Mouse (Mus musculus) forebrain, embryonic 11.5 days (tissue): ENCODE data around the gene Ptpra. TPM values are rescaled to one million over a fixed set of nuclear protein-coding genes. Genes with fewer than 3 reads are reported as not detected.

Experiments
- ATAC-seq: fragments of 200-750 bp; cut with Nextera tagmentation; replicated peaks from 2 replicates; pipeline ENCODE4 v1.8.0; 2017; ENCODE audit warnings: moderate TSS enrichment; ENCODE audit not compliant: low FRiP score
- DNase-seq: peaks from one replicate; pipeline ENCODE4 v3.0.0-alpha.2; 2017; ENCODE audit warnings: low spot score
- H3K27ac ChIP-seq: fragments of 300-500 bp; sonication (generic); 2 replicates; pipeline ENCODE4 v1.5.1; 2014; ENCODE audit warnings: low read depth, low read length
- H3K27me3 ChIP-seq: fragments of 300-500 bp; sonication (generic); 2 replicates; pipeline ENCODE4 v1.6.1; 2014; ENCODE audit warnings: mild to moderate bottlenecking, low read length, mixed read lengths; ENCODE audit not compliant: control insufficient read depth, insufficient read depth
- H3K36me3 ChIP-seq: fragments of 300-500 bp; sonication (generic); 2 replicates; pipeline ENCODE4 v1.6.1; 2014; ENCODE audit warnings: mild to moderate bottlenecking, low read length, moderate library complexity, mixed read lengths; ENCODE audit not compliant: control insufficient read depth, insufficient read depth
- H3K4me1 ChIP-seq: fragments of 300-500 bp; sonication (generic); replicated peaks from 2 replicates; pipeline ENCODE4 v1.6.1; 2014; ENCODE audit warnings: low read length, mixed read lengths; ENCODE audit not compliant: control insufficient read depth, insufficient read depth
- H3K4me2 ChIP-seq: fragments of 300-500 bp; sonication (generic); 2 replicates; pipeline ENCODE4 v1.6.1; 2014; ENCODE audit warnings: low read depth, mild to moderate bottlenecking, low read length, moderate library complexity, mixed read lengths; ENCODE audit not compliant: severe bottlenecking
- H3K4me3 ChIP-seq: fragments of 300-500 bp; sonication (generic); 2 replicates; pipeline ENCODE4 v1.5.1; 2014; ENCODE audit warnings: low read depth, low read length
- H3K9ac ChIP-seq: fragments of 300-500 bp; sonication (generic); 2 replicates; pipeline ENCODE4 v1.6.1; 2014; ENCODE audit warnings: low read length
- H3K9me3 ChIP-seq: fragments of 300-500 bp; sonication (generic); 2 replicates; pipeline ENCODE4 v1.6.1; 2016; ENCODE audit warnings: low read length, mixed read lengths; ENCODE audit not compliant: control insufficient read depth
- WGBS: fragments of 180-500 bp; shearing (Covaris S2); extraction: QIAGEN DNeasy Blood & Tissue Kit; methylation state at CpG from one replicate; pipeline ENCODE4 v1.1.7; 2014; 5-methylcytosine and 5-hydroxymethylcytosine counted together
- polyA plus RNA-seq: library from polyadenylated mRNA; unstranded; fragments of >200 nt; fragmentation: Nextera tagmentation; extraction: Ambion mirVana; gene quantifications from 2 replicates; pipeline ENCODE4 v1.2.1, GENCODE M21; 2014

The Ptpra gene
- polyA plus RNA-seq, 1 experiment from 2014 or later: 116 TPM

DNA sequence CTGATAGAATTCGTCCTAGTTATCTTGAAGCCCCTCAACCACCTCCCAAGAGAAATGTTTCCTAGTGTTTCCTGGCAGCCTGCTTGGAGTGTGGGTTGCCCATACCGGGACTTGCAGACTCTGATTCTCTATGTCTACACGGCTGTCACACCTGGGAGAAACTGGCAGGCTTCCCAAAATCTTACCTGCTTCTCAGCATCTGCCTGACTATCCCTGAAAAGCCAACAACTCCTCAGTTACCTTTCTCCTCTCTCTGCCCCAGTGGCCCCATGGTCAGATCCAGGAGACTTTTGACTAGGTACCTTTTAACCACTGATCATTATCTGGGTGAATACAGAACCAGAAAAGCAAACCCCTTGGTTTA lies 1.6 kb downstream of the Ptpra start:
- H3K4me3 ChIP-seq: peak overlapping the region; percentile 77; the same call in 1 of the 2 replicates
- H3K9ac ChIP-seq: peak overlapping the region; percentile 82; the same call in 1 of the 2 replicates
- 0 out of 2 replicates have a peak, but pooled peaks cover 2% of the 10 kb centered on the region for H3K27me3 ChIP-seq
- H3K9me3 ChIP-seq: no peaks in the 10 kb centered on the region
- 72% methylated on average over 3 of the region's 3 CpGs for WGBS
- H3K36me3 ChIP-seq: no peaks in the 10 kb centered on the region
- no peak overlapping the region for H3K27ac ChIP-seq
- ATAC-seq (no peak), DNase-seq (no peak)
- peaks cover 4% of the 10 kb centered on the region; the same call in 1 of the 2 replicates for H3K4me1 ChIP-seq
- H3K4me2 ChIP-seq: no peak overlapping the region

DNA sequence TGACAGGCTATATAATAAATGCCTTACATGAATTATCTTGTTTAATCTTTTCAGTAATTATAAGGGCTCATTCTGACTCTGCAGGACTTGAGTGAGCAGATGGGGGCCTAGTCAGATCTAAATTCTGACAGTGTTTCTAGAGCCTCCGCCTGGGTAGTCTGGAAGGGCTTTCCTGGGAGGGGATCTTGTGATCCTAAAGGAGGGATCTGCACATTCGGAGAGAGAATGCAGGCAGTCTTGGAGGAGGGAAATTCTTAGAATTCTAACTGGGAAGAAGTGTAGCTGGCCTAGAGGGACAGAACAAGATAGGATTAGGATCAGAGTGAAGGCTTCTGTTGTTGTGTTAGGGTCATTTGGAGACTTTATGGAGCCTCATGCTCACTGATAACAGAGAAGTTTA lies 2.2 kb downstream of the Ptpra start:
- Histone ChIP-seq H3K9me3 (no peaks in the 10 kb centered on the region), H3K4me1 (peaks cover 4% of the 10 kb centered on the region; the same call in 1 of the 2 replicates), H3K36me3 (no peaks in the 10 kb centered on the region), H3K27ac (no peak overlapping the region), H3K4me3 (no peak overlapping the region), H3K9ac (no peak overlapping the region), H3K27me3 (0 out of 2 replicates have a peak, but pooled peaks cover 2% of the 10 kb centered on the region), H3K4me2 (no peak overlapping the region)
- DNase-seq (no peak), ATAC-seq (no peak)
- WGBS: 64% methylated on average over 2 of the region's 2 CpGs

DNA sequence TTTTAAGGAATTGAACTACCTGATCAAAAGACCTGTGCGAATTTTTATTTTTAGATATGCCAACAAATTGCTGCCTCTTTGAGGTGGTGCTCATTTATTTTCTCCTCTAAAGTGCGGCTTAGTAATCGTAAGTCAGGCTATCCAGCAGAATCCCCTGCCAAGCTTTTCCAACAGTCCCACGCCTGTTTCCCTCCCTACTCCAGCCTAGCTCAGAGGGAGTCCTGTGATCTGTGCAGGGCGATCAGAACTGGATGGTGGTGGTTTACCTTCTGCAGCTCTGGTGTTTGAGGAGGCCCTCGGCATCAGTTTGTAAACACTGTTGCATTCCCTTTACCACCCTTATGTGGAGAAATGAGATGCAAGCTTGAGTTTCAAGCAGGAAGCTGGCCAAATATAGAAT lies 3.3 kb downstream of the Ptpra start:
- Histone ChIP-seq H3K27me3 (0 out of 2 replicates have a peak, but pooled peaks cover under 1% of the 10 kb centered on the region), H3K36me3 (no peaks in the 10 kb centered on the region), H3K9me3 (no peaks in the 10 kb centered on the region), H3K27ac (no peak overlapping the region), H3K4me2 (no peak overlapping the region), H3K9ac (no peak overlapping the region), H3K4me3 (no peak overlapping the region), H3K4me1 (peaks cover 4% of the 10 kb centered on the region; the same call in 1 of the 2 replicates)
- DNase-seq (no peak), ATAC-seq (no peak)
- WGBS: 80% methylated on average over 6 of the region's 6 CpGs

GRCm38 (mm10) chr2:130454748-130455370 lies 4.8 kb downstream of the Ptpra start:
- H3K9ac ChIP-seq: no peak overlapping the region
- peaks cover 4% of the 10 kb centered on the region; the same call in 1 of the 2 replicates for H3K4me1 ChIP-seq
- H3K27ac ChIP-seq: no peak overlapping the region
- no peaks in the 10 kb centered on the region for H3K36me3 ChIP-seq
- DNase-seq: no peak
- H3K4me2 ChIP-seq: no peak overlapping the region
- H3K9me3 ChIP-seq: no peaks in the 10 kb centered on the region
- no peaks in the 10 kb centered on the region for H3K27me3 ChIP-seq
- no peak overlapping the region for H3K4me3 ChIP-seq
- no peak for ATAC-seq
- WGBS: 87% methylated on average over 6 of the region's 6 CpGs

- no peak overlapping the region for H3K27ac ChIP-seq
- no peaks in the 10 kb centered on the region for H3K4me1 ChIP-seq
- no peaks in the 10 kb centered on the region for H3K36me3 ChIP-seq
- DNase-seq (no peak), ATAC-seq (no peak)
- whole genome bisulfite sequencing: 94% methylated on average over 3 of the region's 3 CpGs
- H3K27me3 ChIP-seq: no peaks in the 10 kb centered on the region
- no peaks in the 10 kb centered on the region for H3K9me3 ChIP-seq
- H3K4me2 ChIP-seq: no peak overlapping the region
- no peak overlapping the region for H3K4me3 ChIP-seq
- no peak overlapping the region for H3K9ac ChIP-seq
These were observed 7.8 kb downstream of the Ptpra start for GRCm38 (mm10) chr2:130457871-130458270.

DNA sequence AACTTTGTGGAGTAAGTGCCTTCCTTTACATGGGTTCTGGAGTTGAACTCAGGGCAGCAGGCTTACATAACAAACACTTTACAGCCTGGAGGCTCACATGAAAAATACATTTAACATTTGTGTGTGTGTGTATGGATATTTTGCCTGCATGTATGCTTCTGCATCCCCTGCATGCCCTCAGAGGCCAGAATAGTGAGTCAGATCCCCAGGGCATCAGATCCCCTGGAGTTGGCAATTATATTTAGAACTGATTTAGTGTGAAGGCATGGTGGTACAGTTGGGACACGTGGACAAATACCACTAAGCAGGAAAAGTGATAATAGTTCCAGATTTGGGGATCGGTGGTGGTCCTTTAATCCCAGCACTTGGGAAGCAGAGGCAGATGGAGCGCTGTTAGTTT lies 9.5 kb downstream of the Ptpra start:
- DNase-seq (no peak), ATAC-seq (no peak)
- WGBS: 91% methylated on average over 3 of the region's 3 CpGs

GRCm38 (mm10) chr2:130461287-130462071 lies 11.4 kb downstream of the Ptpra start:
- 80% methylated on average over 15 of the region's 15 CpGs for WGBS

More for the DNA sequence above, 9.5 kb downstream of the Ptpra start:
- Histone ChIP-seq H3K4me2 (no peak overlapping the region), H3K4me1 (no peaks in the 10 kb centered on the region), H3K9ac (no peak overlapping the region), H3K27me3 (no peaks in the 10 kb centered on the region), H3K27ac (no peak overlapping the region), H3K9me3 (no peaks in the 10 kb centered on the region), H3K4me3 (no peak overlapping the region), H3K36me3 (no peaks in the 10 kb centered on the region)

DNA sequence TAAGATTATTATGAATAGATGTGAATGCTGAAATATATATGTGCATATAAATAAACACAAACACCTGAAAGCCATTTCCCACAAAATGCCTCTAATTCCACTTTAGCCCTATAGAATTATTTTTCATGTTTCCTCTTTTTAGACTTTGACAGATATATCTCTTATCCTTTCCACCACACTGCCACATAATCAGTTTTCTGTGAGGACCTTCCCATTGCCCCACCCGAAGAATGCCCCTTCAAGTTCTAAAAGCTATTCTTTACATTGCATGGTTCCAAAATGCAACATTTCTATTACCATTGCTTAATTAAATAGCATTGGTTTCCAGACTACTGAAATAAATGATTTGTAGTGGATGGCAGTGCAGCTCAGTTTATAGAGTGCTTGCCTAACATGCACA lies 16.4 kb downstream of the Ptpra start:
- H3K4me3 ChIP-seq: no peak overlapping the region
- ATAC-seq (no peak), DNase-seq (no peak)
- H3K4me2 ChIP-seq: no peak overlapping the region
- no peaks in the 10 kb centered on the region for H3K27me3 ChIP-seq
- H3K9me3 ChIP-seq: no peaks in the 10 kb centered on the region
- no peak overlapping the region for H3K9ac ChIP-seq
- no peaks in the 10 kb centered on the region for H3K36me3 ChIP-seq
- 88% methylated on average over 1 of the region's 1 CpGs for WGBS
- no peak overlapping the region for H3K27ac ChIP-seq
- peaks cover 11% of the 10 kb centered on the region; the same call in 1 of the 2 replicates for H3K4me1 ChIP-seq

More at GRCm38 (mm10) chr2:130461287-130462071, 11.4 kb downstream of the Ptpra start:
- no peak for ATAC-seq
- H3K27me3 ChIP-seq: no peaks in the 10 kb centered on the region
- no peak overlapping the region for H3K4me2 ChIP-seq
- no peak overlapping the region for H3K27ac ChIP-seq
- H3K4me3 ChIP-seq: no peak overlapping the region
- no peak for DNase-seq
- no peaks in the 10 kb centered on the region for H3K36me3 ChIP-seq
- H3K9ac ChIP-seq: no peak overlapping the region
- no peaks in the 10 kb centered on the region for H3K9me3 ChIP-seq
- no peaks in the 10 kb centered on the region for H3K4me1 ChIP-seq
